Mouse (Mus musculus): ENCODE measurements around the gene D11Wsu47e.

- TF ChIP-seq POLR2A (IDR thresholded peaks at IDR 0.05; ENCODE audit: borderline replicate concordance, control insufficient read depth, low read depth, low read length) (no peak), CTCF (IDR thresholded peaks at IDR 0.05; ENCODE audit: control insufficient read depth, insufficient read depth, low read length) (no peak)
These were observed 3.3 kb upstream of the D11Wsu47e start for GRCm38 (mm10) chr11:113680954-113681353.
